Mouse (Mus musculus) liver, embryonic 16.5 days (tissue): ENCODE results near the gene Ppp2r1b. TPM values are rescaled to one million over a fixed set of nuclear protein-coding genes. Genes with fewer than 3 reads are reported as not detected.

Experiments
- ATAC-seq: fragments of 200-750 bp; cut with Nextera tagmentation; 2 replicates; pipeline ENCODE4 v1.8.0; 2017; ENCODE audit warnings: low read depth, mild to moderate bottlenecking, moderate number of reproducible peaks, moderate library complexity
- H3K27ac ChIP-seq: fragments of 300-500 bp; sonication (generic); 2 replicates; pipeline ENCODE4 v1.5.1; 2014; ENCODE audit warnings: mild to moderate bottlenecking, low read length
- H3K27me3 ChIP-seq: fragments of 300-500 bp; sonication (generic); 2 replicates; pipeline ENCODE4 v1.6.1; 2014; ENCODE audit warnings: low read depth, low read length, mixed read lengths; ENCODE audit not compliant: control insufficient read depth, insufficient read depth
- H3K36me3 ChIP-seq: fragments of 300-500 bp; sonication (generic); 2 replicates; pipeline ENCODE4 v1.6.1; 2014; ENCODE audit warnings: mild to moderate bottlenecking; ENCODE audit not compliant: control insufficient read depth, insufficient read depth
- H3K4me1 ChIP-seq: fragments of 300-500 bp; sonication (generic); 2 replicates; pipeline ENCODE4 v1.6.1; 2014; ENCODE audit warnings: low read depth, low read length, mixed read lengths; ENCODE audit not compliant: control insufficient read depth
- H3K4me2 ChIP-seq: fragments of 300-500 bp; sonication (generic); 2 replicates; pipeline ENCODE4 v1.6.1; 2014; ENCODE audit warnings: low read depth, low read length, mixed read lengths
- H3K4me3 ChIP-seq: fragments of 300-500 bp; sonication (generic); 2 replicates; pipeline ENCODE4 v1.5.1; 2014; ENCODE audit warnings: low read depth, mild to moderate bottlenecking, low read length
- H3K9ac ChIP-seq: fragments of 300-500 bp; sonication (generic); 2 replicates; pipeline ENCODE4 v1.6.1; 2014; ENCODE audit warnings: low read depth, low read length
- H3K9me3 ChIP-seq: fragments of 300-500 bp; sonication (generic); replicated peaks from 2 replicates; pipeline ENCODE4 v1.6.1; 2016; ENCODE audit warnings: low read length; ENCODE audit not compliant: control insufficient read depth
- WGBS: fragments of 180-500 bp; shearing (Covaris S2); extraction: QIAGEN DNeasy Blood & Tissue Kit; methylation state at CpG from one replicate; pipeline ENCODE4 v1.1.7; 2014; ENCODE audit not compliant: insufficient replicate concordance; 5-methylcytosine and 5-hydroxymethylcytosine counted together
- polyA plus RNA-seq: library from polyadenylated mRNA; unstranded; fragments of >200 nt; fragmentation: Nextera tagmentation; extraction: Ambion mirVana; gene quantifications from 2 replicates; pipeline ENCODE4 v1.2.1, GENCODE M21; 2015

The Ppp2r1b gene
- polyA plus RNA-seq, 1 experiment from 2014 or later = 59.4 TPM

DNA sequence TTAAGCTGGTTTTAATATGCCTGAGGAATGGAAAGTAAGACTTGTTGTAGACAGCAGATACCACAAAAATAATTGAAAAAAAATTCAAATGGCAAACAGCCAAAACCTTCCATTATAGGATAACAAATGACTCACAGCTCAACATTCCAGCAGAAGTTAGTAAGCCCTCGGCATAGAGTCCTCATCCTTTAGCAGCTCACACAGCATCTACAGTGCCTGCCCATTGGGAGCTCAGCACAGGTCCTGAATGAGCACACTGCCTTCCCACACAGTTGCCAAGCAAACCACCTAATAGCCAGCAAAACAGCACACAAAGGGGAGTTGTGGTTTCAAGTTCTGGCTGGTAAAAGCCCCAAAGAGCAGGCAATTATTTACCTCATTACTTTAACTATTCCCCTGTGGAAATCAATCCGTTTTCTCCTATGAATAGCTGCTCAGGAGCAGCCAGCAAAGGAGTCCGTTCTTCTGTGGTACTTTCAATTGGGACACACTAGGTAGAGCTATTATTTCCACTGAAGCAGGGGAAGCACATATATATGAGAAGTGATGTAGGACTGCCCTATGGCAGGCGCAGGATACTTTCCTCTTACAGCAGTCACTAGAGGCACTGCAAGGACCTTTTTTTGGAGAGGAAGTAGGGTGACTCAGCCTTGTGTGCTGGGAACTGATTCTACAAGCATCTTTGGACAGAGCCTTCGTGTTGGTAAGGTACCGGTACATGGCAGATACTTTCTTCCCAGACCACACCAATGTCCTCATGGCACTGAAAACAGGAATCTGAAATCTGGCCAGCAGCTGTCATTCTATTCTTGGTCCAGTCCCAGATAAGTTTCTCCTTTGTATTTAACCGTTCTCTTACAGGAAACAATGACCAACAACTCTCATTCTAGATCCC is 55.2 kb downstream of the Ppp2r1b start:
- 75% methylated on average over 7 of the region's 7 CpGs for WGBS
- Histone ChIP-seq H3K27me3 (no peaks in the 10 kb centered on the region), H3K27ac (no peak overlapping the region), H3K9ac (no peak overlapping the region), H3K36me3 (peaks cover 35% of the 10 kb centered on the region), H3K4me1 (peaks cover 5% of the 10 kb centered on the region), H3K9me3 (no peaks in the 10 kb centered on the region), H3K4me3 (no peak overlapping the region), H3K4me2 (no peak overlapping the region)
- ATAC-seq = no peak

DNA sequence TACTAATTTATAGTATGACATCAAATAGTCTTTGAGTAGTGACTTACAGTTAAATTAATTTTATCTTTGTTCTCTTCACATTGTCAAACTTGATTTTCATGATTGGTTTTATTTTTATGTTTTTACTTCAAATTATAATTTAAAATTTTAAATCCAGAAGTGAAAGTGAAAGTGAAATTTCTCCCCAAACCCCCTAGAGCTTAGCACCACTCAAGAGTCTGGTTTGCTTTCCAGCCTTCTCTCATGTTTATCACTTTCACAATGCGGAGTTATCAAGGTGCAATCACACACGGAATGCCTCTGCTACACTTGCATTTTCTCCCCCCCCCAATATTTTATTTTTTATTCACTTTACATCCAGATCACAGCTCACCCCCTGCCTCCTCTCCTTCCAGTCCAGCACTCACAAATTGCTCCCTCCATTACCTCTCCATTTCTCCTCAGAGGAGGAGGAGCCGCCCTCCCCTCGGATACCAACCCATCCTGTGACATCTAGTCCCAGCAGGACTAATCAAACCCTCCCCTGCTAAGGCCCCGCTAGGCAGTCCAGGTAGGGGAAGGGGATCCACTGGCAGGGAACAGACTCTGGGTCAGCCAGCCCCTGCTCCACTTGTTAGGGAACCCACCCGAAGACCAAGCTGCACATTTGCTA is 59.2 kb downstream of the Ppp2r1b start:
- ATAC-seq = no peak
- Histone ChIP-seq H3K36me3 (peaks cover 11% of the 10 kb centered on the region), H3K27ac (no peak overlapping the region), H3K4me2 (no peak overlapping the region), H3K4me3 (no peak overlapping the region), H3K9me3 (no peaks in the 10 kb centered on the region), H3K9ac (no peak overlapping the region), H3K27me3 (no peaks in the 10 kb centered on the region), H3K4me1 (peaks cover 5% of the 10 kb centered on the region)
- 71% methylated on average over 6 of the region's 6 CpGs for WGBS

DNA sequence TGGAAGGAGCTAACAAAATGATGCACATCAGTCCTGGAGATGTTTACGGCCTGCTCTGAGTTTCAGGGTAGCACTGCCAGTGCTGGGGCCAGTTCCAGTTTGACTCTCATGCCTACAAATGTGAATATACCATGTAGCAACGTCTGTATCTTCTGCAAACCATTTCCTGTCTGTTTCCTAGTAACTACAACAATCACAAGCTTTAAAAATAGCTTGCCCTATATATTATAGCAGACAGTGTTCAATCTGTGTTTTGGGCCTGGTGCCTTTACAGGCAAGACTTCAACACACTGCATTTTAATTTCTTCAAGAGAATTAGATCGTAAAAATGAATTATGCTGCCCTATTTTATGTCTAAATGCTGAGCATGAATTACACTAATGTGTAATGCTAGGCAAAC is 60.2 kb downstream of the Ppp2r1b start:
- peaks cover 5% of the 10 kb centered on the region for H3K4me1 ChIP-seq
- no peaks in the 10 kb centered on the region for H3K27me3 ChIP-seq
- no peak for ATAC-seq
- H3K4me3 ChIP-seq = no peak overlapping the region
- no peak overlapping the region for H3K9ac ChIP-seq
- H3K4me2 ChIP-seq = no peak overlapping the region
- H3K27ac ChIP-seq = no peak overlapping the region
- H3K9me3 ChIP-seq = no peaks in the 10 kb centered on the region
- H3K36me3 ChIP-seq = peaks cover 11% of the 10 kb centered on the region
- WGBS = 58% methylated on average over 3 of the region's 3 CpGs

GRCm38 (mm10) chr9:50911861-50912515 is 66.9 kb downstream of the Ppp2r1b start:
- no peak overlapping the region for H3K4me3 ChIP-seq
- H3K9ac ChIP-seq = no peak overlapping the region
- H3K9me3 ChIP-seq = no peaks in the 10 kb centered on the region
- 88% methylated on average over 7 of the region's 7 CpGs for WGBS
- ATAC-seq = no peak
- H3K4me1 ChIP-seq = no peaks in the 10 kb centered on the region
- peaks cover 16% of the 10 kb centered on the region for H3K36me3 ChIP-seq
- no peak overlapping the region for H3K27ac ChIP-seq
- no peaks in the 10 kb centered on the region for H3K27me3 ChIP-seq
- H3K4me2 ChIP-seq = no peak overlapping the region

- H3K4me2 ChIP-seq = no peak overlapping the region
- ATAC-seq = no peak
- peaks cover 7% of the 10 kb centered on the region; the same call in 1 of the 2 replicates for H3K36me3 ChIP-seq
- H3K9me3 ChIP-seq = no peaks in the 10 kb centered on the region
- H3K27me3 ChIP-seq = no peaks in the 10 kb centered on the region
- peaks cover 27% of the 10 kb centered on the region for H3K4me1 ChIP-seq
- 74% methylated on average over 3 of the region's 3 CpGs for WGBS
- no peak overlapping the region for H3K4me3 ChIP-seq
- no peak overlapping the region for H3K27ac ChIP-seq
- H3K9ac ChIP-seq = no peak overlapping the region
Observed at GRCm38 (mm10) chr9:50918131-50918530, 73.0 kb downstream of the Ppp2r1b start.

- Histone ChIP-seq H3K4me3 (no peak overlapping the region), H3K27ac (peak overlapping the region; percentile 49), H3K9ac (no peak overlapping the region), H3K27me3 (no peaks in the 10 kb centered on the region), H3K9me3 (no peaks in the 10 kb centered on the region), H3K4me1 (peaks cover 40% of the 10 kb centered on the region), H3K4me2 (peak overlapping the region; percentile 17; the same call in 1 of the 2 replicates), H3K36me3 (peaks cover 4% of the 10 kb centered on the region; the same call in 1 of the 2 replicates)
- WGBS = 54% methylated on average over 2 of the region's 2 CpGs
- ATAC-seq = peak; percentile 42
Observed at GRCm38 (mm10) chr9:50919554-50919953, 74.5 kb downstream of the Ppp2r1b start.

DNA sequence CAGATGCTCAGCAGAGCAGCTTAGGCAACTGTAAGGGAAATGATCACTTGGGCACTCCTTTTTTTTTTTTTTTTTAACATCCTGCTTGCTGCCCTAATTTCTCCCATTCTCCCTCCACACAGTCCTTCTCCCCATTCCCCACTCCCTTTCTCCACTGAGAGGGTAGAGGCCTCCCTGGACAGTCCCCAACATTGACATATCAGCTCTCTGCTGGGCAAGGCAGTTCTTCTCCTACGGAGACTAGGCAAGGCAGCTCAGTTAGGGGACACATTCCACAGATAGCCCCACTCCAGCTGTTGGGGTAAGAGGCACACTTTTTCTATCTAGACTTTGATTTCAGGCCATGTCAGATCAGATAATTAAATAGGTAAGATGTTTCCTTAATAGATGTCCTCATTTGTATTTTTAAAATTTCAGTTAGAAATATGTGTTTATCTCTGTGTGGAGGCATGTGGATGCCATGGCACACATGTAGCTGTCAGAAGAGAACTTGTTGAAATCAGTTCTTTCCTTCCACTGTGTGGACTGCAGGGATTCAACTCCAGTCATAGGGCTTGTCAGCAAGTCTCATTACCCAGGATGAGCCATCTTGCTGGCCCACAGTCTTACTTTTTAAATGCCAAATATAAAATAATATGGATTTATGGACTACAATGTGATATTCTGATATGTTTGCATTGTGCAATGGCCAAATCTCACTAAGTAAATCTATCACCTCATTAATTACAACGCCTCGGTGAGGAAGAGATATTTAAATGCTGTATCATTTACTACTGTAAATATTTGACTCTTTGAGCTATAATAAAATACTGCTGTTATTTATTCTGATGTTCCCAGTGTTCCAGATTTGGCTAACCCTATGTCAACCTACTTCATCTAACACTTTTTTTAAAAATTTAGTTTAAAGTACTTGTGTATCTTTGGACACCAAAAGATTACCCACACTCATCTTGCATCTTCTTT is 76.1 kb downstream of the Ppp2r1b start:
- Histone ChIP-seq H3K4me2 (no peak overlapping the region), H3K4me1 (peaks cover 49% of the 10 kb centered on the region)
- WGBS = 85% methylated on average over 3 of the region's 3 CpGs

More for the DNA sequence above, 76.1 kb downstream of the Ppp2r1b start:
- ATAC-seq = no peak
- Histone ChIP-seq H3K4me3 (no peak overlapping the region), H3K36me3 (peaks cover 2% of the 10 kb centered on the region; the same call in 1 of the 2 replicates), H3K9ac (no peak overlapping the region; the same call in 1 of the 2 replicates), H3K9me3 (no peaks in the 10 kb centered on the region), H3K27ac (no peak overlapping the region; the same call in none of the 2 replicates), H3K27me3 (no peaks in the 10 kb centered on the region)
